ENCODE assay signal across 8 mouse cellular contexts in genomic region chr1:39478896-39479200, GRCm38 (mm10). TPM values are rescaled to one million over a fixed set of nuclear protein-coding genes. Genes with fewer than 3 reads are reported as not detected.
DNase-seq lines count a peak whose midpoint lies in the region; ATAC-seq and TF ChIP-seq lines count a peak whose summit lies in the region.

No protein-coding gene starts in this region.

- no peak for ATAC-seq in embryonic facial prominence, embryonic 13.5 days (ENCODE audit: insufficient number of reproducible peaks, insufficient read depth, low FRiP score, low TSS enrichment, low read depth)
- no peak for ATAC-seq in intestine, embryonic 15.5 days
- ATAC-seq in midbrain, postnatal 0 days (ENCODE audit: low FRiP score), result no peak

- TF ChIP-seq CTCF in layer of hippocampus, adult 2 months (conservative IDR thresholded peaks at IDR 0.05), result no peak
- no peak for TF ChIP-seq CTCF in midbrain, postnatal 0 days (IDR thresholded peaks at IDR 0.05)

- H3K4me1 ChIP-seq in embryonic facial prominence, embryonic 13.5 days, result peaks cover 21% of the 10 kb centered on the region
- H3K4me1 ChIP-seq in intestine, embryonic 15.5 days (replicated peaks), result peaks cover 15% of the 10 kb centered on the region
- H3K4me1 ChIP-seq in midbrain, postnatal 0 days (ENCODE audit: insufficient read depth, low read length), result peaks cover 9% of the 10 kb centered on the region; the same call in 1 of the 2 replicates

- no peaks in the 10 kb centered on the region for H3K9me3 ChIP-seq in embryonic facial prominence, embryonic 13.5 days
- H3K9me3 ChIP-seq in intestine, embryonic 15.5 days, result no peaks in the 10 kb centered on the region
- H3K9me3 ChIP-seq in midbrain, postnatal 0 days (ENCODE audit: low read length), result no peaks in the 10 kb centered on the region

- H3K9ac ChIP-seq in embryonic facial prominence, embryonic 13.5 days, result peak overlapping the region; percentile 77
- H3K9ac ChIP-seq in intestine, embryonic 15.5 days, result 0 out of 2 replicates have a peak overlapping the region, but pooled peaks have one; percentile 41
- peak overlapping the region; percentile 80 for H3K9ac ChIP-seq in midbrain, postnatal 0 days (replicated peaks; ENCODE audit: low read length, poor library complexity, severe bottlenecking)

- DNase-seq in layer of hippocampus, adult 2 months (ENCODE audit: low spot score in 2 of 2), result no peak
- no peak for DNase-seq in layer of hippocampus, adult 8-10 months (ENCODE audit: low spot score in 2 of 2)
- no peak for DNase-seq in midbrain, postnatal 0 days (ENCODE audit: low spot score)
- DNase-seq in right cerebral cortex, adult 18-20 months, result no peak
- DNase-seq in retina, embryonic 14.5 days (ENCODE audit: low spot score), result no peak
- no peak for DNase-seq in layer of hippocampus, adult 9-10 months (ENCODE audit: low spot score)

- H3K27me3 ChIP-seq in embryonic facial prominence, embryonic 13.5 days, result peaks cover 20% of the 10 kb centered on the region
- H3K27me3 ChIP-seq in intestine, embryonic 15.5 days (replicated peaks), result no peaks in the 10 kb centered on the region; the same call in 1 of the 2 replicates
- H3K27me3 ChIP-seq in midbrain, postnatal 0 days (ENCODE audit: insufficient read depth, low read length), result no peaks in the 10 kb centered on the region

- peak overlapping the region; percentile 98 for H3K4me2 ChIP-seq in embryonic facial prominence, embryonic 13.5 days
- H3K4me2 ChIP-seq in intestine, embryonic 15.5 days (replicated peaks), result peak overlapping the region; percentile 96
- H3K4me2 ChIP-seq in midbrain, postnatal 0 days (ENCODE audit: low read depth, low read length, poor library complexity, severe bottlenecking), result peak overlapping the region; percentile 95

- peak overlapping the region; percentile 76 for H3K27ac ChIP-seq in layer of hippocampus, adult 2 months
- H3K27ac ChIP-seq in embryonic facial prominence, embryonic 13.5 days, result peak overlapping the region; percentile 79
- H3K27ac ChIP-seq in intestine, embryonic 15.5 days, result peak overlapping the region; percentile 64; the same call in 1 of the 2 replicates
- H3K27ac ChIP-seq in midbrain, postnatal 0 days (ENCODE audit: low read depth, low read length), result peak overlapping the region; percentile 80

- 3% methylated on average over 10 of the region's 10 CpGs for WGBS in embryonic facial prominence, embryonic 13.5 days
- WGBS in intestine, embryonic 15.5 days, result 5% methylated on average over 10 of the region's 10 CpGs
- WGBS in midbrain, postnatal 0 days, result 4% methylated on average over 10 of the region's 10 CpGs

- H3K4me3 ChIP-seq in layer of hippocampus, adult 2 months, result peak overlapping the region; percentile 73
- H3K4me3 ChIP-seq in embryonic facial prominence, embryonic 13.5 days, result peak overlapping the region; percentile 63
- peak overlapping the region; percentile 65 for H3K4me3 ChIP-seq in intestine, embryonic 15.5 days (replicated peaks)
- H3K4me3 ChIP-seq in midbrain, postnatal 0 days (ENCODE audit: low read depth, low read length), result peak overlapping the region; percentile 81

- H3K36me3 ChIP-seq in embryonic facial prominence, embryonic 13.5 days, result no peaks in the 10 kb centered on the region
- H3K36me3 ChIP-seq in intestine, embryonic 15.5 days, result no peaks in the 10 kb centered on the region
- H3K36me3 ChIP-seq in midbrain, postnatal 0 days (ENCODE audit: insufficient read depth, low read length), result no peaks in the 10 kb centered on the region

RNA-seq across cellular contexts. Expression of gene Tbc1d8, which starts 0.3 kb away (rescaled TPM):
- 10 to 100 TPM; 10.6 to 14.3 TPM for total RNA-seq in layer of hippocampus, adult 2 months (2021)
- total RNA-seq in layer of hippocampus, adult 8-10 months (2022), result 10 to 100 TPM; 13.4 to 15.4 (median 15.0) TPM
- 9.3 and 10.0 TPM in 2 replicates for polyA plus RNA-seq in embryonic facial prominence, embryonic 13.5 days (2015; fragmentation: Nextera tagmentation; extraction: Ambion mirVana)
- 8.6 and 8.7 TPM in 2 replicates for polyA plus RNA-seq in intestine, embryonic 15.5 days (2015; fragmentation: Nextera tagmentation; extraction: Ambion mirVana)
- total RNA-seq in midbrain, postnatal 0 days (2014; rRNA removed), result 18.3 and 20.2 TPM in 2 replicates
- polyA plus RNA-seq in midbrain, postnatal 0 days (2015; fragmentation: Nextera tagmentation; extraction: Ambion mirVana), result 8.5 TPM in 2 replicates

RNA-seq across cellular contexts. Expression of gene Cnot11, which starts 55.9 kb away (rescaled TPM):
- total RNA-seq in layer of hippocampus, adult 2 months (2021), result 10 to 100 TPM; 23.3 to 24.2 TPM
- 10 to 100 TPM; 22.0 to 24.5 (median 22.9) TPM for total RNA-seq in layer of hippocampus, adult 8-10 months (2022)
- 21.6 and 21.9 TPM in 2 replicates for polyA plus RNA-seq in embryonic facial prominence, embryonic 13.5 days (2015; fragmentation: Nextera tagmentation; extraction: Ambion mirVana)
- 20.6 and 21.7 TPM in 2 replicates for polyA plus RNA-seq in intestine, embryonic 15.5 days (2015; fragmentation: Nextera tagmentation; extraction: Ambion mirVana)
- total RNA-seq in midbrain, postnatal 0 days (2014; rRNA removed), result 28.8 and 32.3 TPM in 2 replicates
- polyA plus RNA-seq in midbrain, postnatal 0 days (2015; fragmentation: Nextera tagmentation; extraction: Ambion mirVana), result 9.4 and 9.6 TPM in 2 replicates
